Mouse (Mus musculus) liver, postnatal 0 days (tissue): ENCODE measurements around the gene Lrmda. TPM values are rescaled to one million over a fixed set of nuclear protein-coding genes. Genes with fewer than 3 reads are reported as not detected.

Experiments used
- ATAC-seq: fragments of 200-750 bp; cut with Nextera tagmentation; 2 replicates; pipeline ENCODE4 v1.8.0; 2017; ENCODE audit warnings: mild to moderate bottlenecking, moderate library complexity
- DNase-seq: peaks from one replicate; pipeline ENCODE4 v3.0.0-alpha.2; 2016
- H3K27ac ChIP-seq: fragments of 300-500 bp; sonication (generic); 2 replicates; pipeline ENCODE4 v1.5.1; 2014; ENCODE audit warnings: antibody characterized with exemption, moderate library complexity, mild to moderate bottlenecking, low read depth
- H3K27me3 ChIP-seq: fragments of 300-500 bp; sonication (generic); 2 replicates; pipeline ENCODE4 v1.6.1; 2014; ENCODE audit warnings: low read length, control low read depth, mixed read lengths; ENCODE audit not compliant: insufficient read depth
- H3K36me3 ChIP-seq: fragments of 300-500 bp; sonication (generic); replicated peaks from 2 replicates; pipeline ENCODE4 v1.6.1; 2014; ENCODE audit warnings: mild to moderate bottlenecking, control low read depth, low read length, moderate library complexity, mixed read lengths; ENCODE audit not compliant: insufficient read depth
- H3K4me1 ChIP-seq: fragments of 300-500 bp; sonication (generic); 2 replicates; pipeline ENCODE4 v1.6.1; 2014; ENCODE audit warnings: antibody characterized with exemption, mild to moderate bottlenecking, control low read depth; ENCODE audit not compliant: insufficient read depth
- H3K4me2 ChIP-seq: fragments of 300-500 bp; sonication (generic); 2 replicates; pipeline ENCODE4 v1.6.1; 2014; ENCODE audit warnings: low read depth, mild to moderate bottlenecking, low read length, moderate library complexity, mixed read lengths
- H3K4me3 ChIP-seq: fragments of 300-500 bp; sonication (generic); 2 replicates; pipeline ENCODE4 v1.5.1; 2014; ENCODE audit warnings: low read depth, low read length
- H3K9ac ChIP-seq: fragments of 300-500 bp; sonication (generic); replicated peaks from 2 replicates; pipeline ENCODE4 v1.6.1; 2014; ENCODE audit warnings: mild to moderate bottlenecking, moderate library complexity
- H3K9me3 ChIP-seq: fragments of 300-500 bp; sonication (generic); 2 replicates; pipeline ENCODE4 v1.6.1; 2016; ENCODE audit warnings: mild to moderate bottlenecking, control low read depth, low read length, mixed read lengths
- CTCF ChIP-seq: sonication (generic); IDR thresholded peaks from 2 replicates; pipeline ENCODE4 v1.5.1; 2016; ENCODE audit warnings: antibody characterized with exemption, low read depth
- EP300 ChIP-seq: IDR thresholded peaks from 2 replicates; pipeline ENCODE4 v1.6.1; 2016; ENCODE audit warnings: antibody characterized with exemption, low read depth, mild to moderate bottlenecking
- WGBS: fragments of 180-500 bp; shearing (Covaris S2); extraction: QIAGEN DNeasy Blood & Tissue Kit; methylation state at CpG from one replicate; pipeline ENCODE4 v1.1.7; 2014; ENCODE audit not compliant: insufficient replicate concordance; 5-methylcytosine and 5-hydroxymethylcytosine counted together
- polyA plus RNA-seq: library from polyadenylated mRNA; unstranded; fragments of >200 nt; fragmentation: Nextera tagmentation; extraction: Ambion mirVana; gene quantifications from 2 replicates; pipeline ENCODE4 v1.2.1, GENCODE M21; 2015

Lrmda gene
- polyA plus RNA-seq, 1 experiment from 2014 or later, result 0.28 TPM

- Histone ChIP-seq H3K27ac (no peak overlapping the region), H3K9me3 (no peaks in the 10 kb centered on the region), H3K4me1 (no peaks in the 10 kb centered on the region), H3K27me3 (no peaks in the 10 kb centered on the region), H3K36me3 (no peaks in the 10 kb centered on the region), H3K4me3 (no peak overlapping the region), H3K4me2 (no peak overlapping the region), H3K9ac (no peak overlapping the region)
- no peak for ATAC-seq
- 72% methylated on average over 6 of the region's 6 CpGs for WGBS
- DNase-seq, result no peak
- no peak for TF ChIP-seq EP300
Measured at GRCm38 (mm10) chr14:22695448-22695847, 675.9 kb downstream of the Lrmda start.

GRCm38 (mm10) chr14:22695931-22696365 lies 676.4 kb downstream of the Lrmda start:
- TF ChIP-seq EP300, result no peak
- no peak for TF ChIP-seq CTCF
- WGBS, result 68% methylated on average over 4 of the region's 4 CpGs
- H3K4me2 ChIP-seq, result no peak overlapping the region
- H3K27ac ChIP-seq, result no peak overlapping the region
- H3K27me3 ChIP-seq, result no peaks in the 10 kb centered on the region
- DNase-seq (no peak), ATAC-seq (no peak)
- H3K9ac ChIP-seq, result no peak overlapping the region
- H3K4me3 ChIP-seq, result no peak overlapping the region
- H3K9me3 ChIP-seq, result no peaks in the 10 kb centered on the region
- no peaks in the 10 kb centered on the region for H3K4me1 ChIP-seq
- H3K36me3 ChIP-seq, result no peaks in the 10 kb centered on the region

GRCm38 (mm10) chr14:22700236-22700635 lies 680.7 kb downstream of the Lrmda start:
- ATAC-seq, result no peak
- no peak for DNase-seq
- TF ChIP-seq EP300, result no peak
- TF ChIP-seq CTCF, result no peak

DNA sequence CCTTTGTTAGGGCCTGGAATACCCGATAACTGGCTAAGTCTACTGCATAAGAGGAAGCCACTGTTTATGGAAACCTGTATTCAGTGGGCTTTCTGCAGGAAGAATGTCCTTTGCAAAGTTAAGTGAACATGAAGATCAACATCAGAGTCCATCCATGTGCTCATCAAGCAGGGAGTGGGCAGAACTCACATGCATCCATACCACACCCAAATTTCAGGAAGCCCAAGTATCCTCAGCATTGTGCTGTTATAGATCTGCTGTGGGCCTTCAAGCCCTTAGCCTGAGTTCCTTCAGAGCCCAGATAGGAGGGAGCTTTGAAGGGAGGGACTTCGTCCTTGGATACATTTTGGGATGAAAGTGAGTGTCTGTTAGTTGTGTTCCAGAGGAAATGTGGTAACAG lies 681.2 kb downstream of the Lrmda start:
- Histone ChIP-seq H3K9me3 (no peaks in the 10 kb centered on the region), H3K4me3 (no peak overlapping the region), H3K36me3 (no peaks in the 10 kb centered on the region), H3K4me1 (no peaks in the 10 kb centered on the region), H3K9ac (no peak overlapping the region), H3K27ac (no peak overlapping the region), H3K27me3 (no peaks in the 10 kb centered on the region), H3K4me2 (no peak overlapping the region)
- TF ChIP-seq EP300 (no peak), CTCF (no peak)
- DNase-seq (no peak), ATAC-seq (no peak)
- WGBS, result 77% methylated on average over 2 of the region's 2 CpGs

More at GRCm38 (mm10) chr14:22700236-22700635, 680.7 kb downstream of the Lrmda start:
- H3K27ac ChIP-seq, result no peak overlapping the region
- 72% methylated on average over 1 of the region's 1 CpGs for whole genome bisulfite sequencing
- no peaks in the 10 kb centered on the region for H3K36me3 ChIP-seq
- no peak overlapping the region for H3K4me3 ChIP-seq
- H3K4me2 ChIP-seq, result no peak overlapping the region
- H3K9ac ChIP-seq, result no peak overlapping the region
- H3K4me1 ChIP-seq, result no peaks in the 10 kb centered on the region
- no peaks in the 10 kb centered on the region for H3K27me3 ChIP-seq
- no peaks in the 10 kb centered on the region for H3K9me3 ChIP-seq

DNA sequence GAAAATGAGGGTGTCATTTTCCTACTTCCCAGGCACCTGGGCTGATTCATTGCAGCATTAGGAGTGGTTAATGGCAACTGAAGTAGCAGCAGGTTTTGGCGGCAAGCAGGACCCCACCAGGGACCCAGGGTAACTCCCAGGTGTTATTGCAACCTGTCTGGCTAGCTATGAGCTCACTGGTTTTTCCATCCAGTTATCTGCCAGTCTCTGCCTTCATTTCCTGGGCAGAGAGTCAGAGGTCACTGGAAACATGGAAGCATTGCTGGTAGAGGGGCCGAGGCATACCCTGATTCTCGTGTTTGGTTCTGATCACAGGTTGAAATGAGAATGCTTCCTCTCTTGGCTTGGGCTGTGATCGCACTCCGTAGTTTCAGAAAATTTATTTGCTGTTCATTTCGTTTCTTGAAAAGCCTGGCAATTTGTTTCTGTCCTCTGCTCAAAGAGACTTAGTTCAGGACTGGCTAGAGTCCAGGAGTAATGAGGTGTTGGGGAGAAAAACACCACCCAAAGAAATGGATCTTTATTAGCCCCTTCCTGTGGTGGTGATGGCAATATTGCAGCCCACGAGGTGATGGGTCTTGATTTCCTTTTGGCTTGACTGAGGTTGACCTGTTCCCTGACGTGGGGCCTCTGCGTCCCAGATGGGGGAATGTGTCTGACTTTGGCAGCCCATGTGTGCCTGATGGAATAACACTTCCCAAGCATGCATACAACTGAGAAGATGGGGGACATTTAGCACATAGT lies 688.6 kb downstream of the Lrmda start:
- no peak overlapping the region for H3K4me2 ChIP-seq
- H3K4me3 ChIP-seq, result no peak overlapping the region
- H3K4me1 ChIP-seq, result no peaks in the 10 kb centered on the region
- TF ChIP-seq EP300 (no peak), CTCF (no peak)
- 70% methylated on average over 9 of the region's 9 CpGs for WGBS
- DNase-seq (no peak), ATAC-seq (no peak)
- H3K9ac ChIP-seq, result no peak overlapping the region
- no peak overlapping the region for H3K27ac ChIP-seq
- no peaks in the 10 kb centered on the region for H3K27me3 ChIP-seq
- no peaks in the 10 kb centered on the region for H3K36me3 ChIP-seq
- no peaks in the 10 kb centered on the region for H3K9me3 ChIP-seq

DNA sequence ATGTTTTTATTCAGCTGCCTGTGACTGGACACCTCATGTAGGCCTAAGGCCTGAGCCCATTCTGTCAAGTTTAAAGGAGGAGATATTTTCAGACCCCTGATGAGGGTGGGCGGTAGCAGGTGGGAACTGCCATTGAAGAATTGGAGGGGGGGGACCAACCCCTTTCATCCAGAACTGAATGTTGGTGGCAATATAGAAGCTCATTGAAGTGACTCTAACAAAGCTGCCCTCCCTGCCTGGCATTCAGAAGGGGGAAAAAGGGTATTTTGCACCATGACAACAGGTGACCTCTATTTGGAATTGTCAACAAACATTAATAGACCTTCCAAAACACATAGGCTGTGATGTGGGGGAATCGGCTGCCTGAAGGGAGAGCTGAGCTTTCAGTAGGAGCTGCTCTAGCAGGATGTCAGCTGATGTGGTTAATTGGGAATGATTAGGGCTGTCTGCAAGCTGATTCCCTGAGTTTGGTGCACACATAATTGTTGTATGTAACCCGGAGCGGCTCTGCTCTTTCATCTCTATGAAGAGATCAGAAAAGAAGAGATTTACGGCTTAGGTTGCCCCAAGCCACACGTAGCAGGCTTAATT lies 690.7 kb downstream of the Lrmda start:
- Histone ChIP-seq H3K9ac (no peak overlapping the region), H3K4me2 (no peak overlapping the region), H3K4me1 (no peaks in the 10 kb centered on the region), H3K4me3 (no peak overlapping the region), H3K36me3 (no peaks in the 10 kb centered on the region), H3K27ac (no peak overlapping the region), H3K27me3 (no peaks in the 10 kb centered on the region), H3K9me3 (no peaks in the 10 kb centered on the region)
- TF ChIP-seq EP300 (no peak), CTCF (no peak)
- DNase-seq, result no peak
- no peak for ATAC-seq
- WGBS, result 77% methylated on average over 6 of the region's 6 CpGs
